Mouse (Mus musculus): ENCODE data around the gene Them7.

- TF ChIP-seq HCFC1 (IDR thresholded peaks at IDR 0.05; ENCODE audit: low read depth, low read length) (no peak), EP300 (IDR thresholded peaks at IDR 0.05; ENCODE audit: low read depth in 1 of 2, low read length in 2 of 2) (peak; percentile 61; a peak in 3 of 4 replicates), CHD2 (IDR thresholded peaks at IDR 0.05; ENCODE audit: low read length) (no peak), POLR2A (IDR thresholded peaks at IDR 0.05; ENCODE audit: control insufficient read depth in 1 of 2, insufficient read depth in 1 of 2, low read depth in 1 of 2, low read length in 2 of 2, poor library complexity in 1 of 2) (no peak), RAD21 (IDR thresholded peaks at IDR 0.05; ENCODE audit: low read depth, low read length) (no peak), USF2 (IDR thresholded peaks at IDR 0.05; ENCODE audit: borderline replicate concordance in 1 of 2, insufficient read depth in 1 of 2, low read depth in 1 of 2, low read length in 2 of 2) (no peak)
These were observed 11.3 kb upstream of the Them7 start for GRCm38 (mm10) chr2:105212839-105213238.
